ENCODE assay signal across 24 mouse cellular contexts in genomic region chr12:25305764-25306653, GRCm38 (mm10).
DNase-seq lines count a peak whose midpoint lies in the region; ATAC-seq and TF ChIP-seq lines count a peak whose summit lies in the region.
"Had no signal": no experiment of that assay in that cellular context is flagged by ENCODE, and none has a peak within 500 bp of the region (broad histone marks: within the 10 kb centered on the region; RNA-seq: fewer than 3 reads in every experiment).

No protein-coding gene starts in this region.

- no peak overlapping the region for H3K4me2 ChIP-seq in midbrain, embryonic 12.5 days (replicated peaks)
- peak overlapping the region; percentile 26 for H3K4me2 ChIP-seq in CH12.LX (ENCODE audit: insufficient read depth, low read depth, poor library complexity, severe bottlenecking)
- H3K4me2 ChIP-seq: heart, embryonic 13.5 days; limb, embryonic 13.5 days; liver, embryonic 12.5 days had no signal

- dilution Hi-C loops in CH12.LX (cut with MboI; ENCODE audit: extremely low pct_ligation_motif_present, extremely low pct_unique_long_range_greater_than_20kb, low sequenced_read_pairs): no loop called here

- H3K4me1 ChIP-seq in midbrain, embryonic 12.5 days: peaks cover 18% of the 10 kb centered on the region
- peaks cover 22% of the 10 kb centered on the region for H3K4me1 ChIP-seq in midbrain, embryonic 10.5 days
- peaks cover 14 to 74% of the 10 kb centered on the region in 2 experiments for H3K4me1 ChIP-seq in CH12.LX (ENCODE audit: control insufficient read depth in 1 of 2, insufficient read depth in 2 of 2)

- H3K9ac ChIP-seq in midbrain, embryonic 12.5 days (replicated peaks): no peak overlapping the region
- H3K9ac ChIP-seq in CH12.LX (ENCODE audit: insufficient read depth, low read depth): no peak overlapping the region
- H3K9ac ChIP-seq: heart, embryonic 13.5 days; limb, embryonic 13.5 days; liver, embryonic 12.5 days had no signal

- no peaks in the 10 kb centered on the region for H3K27me3 ChIP-seq in midbrain, embryonic 12.5 days
- H3K27me3 ChIP-seq in midbrain, embryonic 10.5 days (ENCODE audit: low read depth, poor library complexity, severe bottlenecking): no peaks in the 10 kb centered on the region
- peaks cover 9% of the 10 kb centered on the region for H3K27me3 ChIP-seq in CH12.LX (replicated peaks)
- H3K27me3 ChIP-seq: heart, embryonic 13.5 days; limb, embryonic 13.5 days; liver, embryonic 12.5 days; Patski had no signal

- DNase-seq in midbrain, embryonic 10.5 days (ENCODE audit: low spot score): no peak
- peak; percentile 82 for DNase-seq in CD4-positive helper T cell, adult 2 months (ENCODE audit: low read depth, low spot score)
- DNase-seq in CH12.LX (ENCODE audit: extremely low read depth): peak; percentile 96
- DNase-seq in natural killer cell, adult 2 months (ENCODE audit: low spot score in 2 of 2): peak; percentile 26 to 43
- DNase-seq in adrenal gland, postnatal 10 days: no peak
- DNase-seq in left cerebral cortex, postnatal 10 days (ENCODE audit: extremely low spot score in 1 of 2, low spot score in 2 of 2): no peak
- DNase-seq: adrenal gland, adult 8-10 months; cerebellum, adult 9-10 months; gastrocnemius, postnatal 10 days; heart, postnatal 14 days; kidney, adult 11 months; kidney, postnatal 4 days; lung, adult 2 months; lung, postnatal 14 days; midbrain, embryonic 14.5 days had no signal

- no peak for TF ChIP-seq POLR2A in CH12.LX (IDR thresholded peaks at IDR 0.05; ENCODE audit: low read depth, low read length)

- 87% methylated on average over 12 of the region's 12 CpGs for WGBS in midbrain, embryonic 12.5 days
- WGBS in midbrain, embryonic 10.5 days: 89% methylated on average over 12 of the region's 12 CpGs

- H3K36me3 ChIP-seq in midbrain, embryonic 12.5 days: no peaks in the 10 kb centered on the region
- no peaks in the 10 kb centered on the region for H3K36me3 ChIP-seq in midbrain, embryonic 10.5 days
- no peaks in the 10 kb centered on the region for H3K36me3 ChIP-seq in CH12.LX (replicated peaks in 1 of 2; ENCODE audit: control insufficient read depth in 1 of 2, insufficient read depth in 1 of 2, low read length in 1 of 2)
- H3K36me3 ChIP-seq: forebrain, embryonic 10.5 days; G1E; heart, embryonic 13.5 days; limb, embryonic 13.5 days; liver, embryonic 12.5 days had no signal

- peak; percentile 6 for TF ChIP-seq RAD21 in CH12.LX (IDR thresholded peaks at IDR 0.05; ENCODE audit: low read depth, low read length)

- peak; percentile 87 for TF ChIP-seq EP300 in CH12.LX (IDR thresholded peaks at IDR 0.05; ENCODE audit: low read length)

- ATAC-seq in midbrain, embryonic 12.5 days (ENCODE audit: low FRiP score, low read depth): no peak
- ATAC-seq: forebrain, embryonic 16.5 days; hindbrain, embryonic 16.5 days; liver, embryonic 12.5 days; Patski had no signal

- in situ Hi-C loops in CH12.LX (cut with MboI; ENCODE audit: low pct_ligation_motif_present, low pct_unique_long_range_greater_than_20kb, low sequenced_read_pairs): loop anchor here (5.0 kb wide), 1 partner anchor 94 kb away; no protein-coding TSS in a partner anchor

- no peaks in the 10 kb centered on the region for H3K79me2 ChIP-seq in CH12.LX (replicated peaks; ENCODE audit: control insufficient read depth, extremely low read depth, insufficient read depth, poor library complexity, severe bottlenecking)

- intact Hi-C loops in left cerebral cortex, postnatal 10 days (cut with DNase I): no loop called here

- H3K4me3 ChIP-seq in midbrain, embryonic 12.5 days: no peak overlapping the region
- no peak overlapping the region for H3K4me3 ChIP-seq in midbrain, embryonic 10.5 days
- no peak overlapping the region for H3K4me3 ChIP-seq in CH12.LX (replicated peaks in 1 of 3; ENCODE audit: low read depth in 2 of 3, low read length in 2 of 3, poor library complexity in 1 of 3)
- H3K4me3 ChIP-seq: forebrain, embryonic 10.5 days; heart, embryonic 13.5 days; limb, embryonic 13.5 days; liver, embryonic 12.5 days had no signal

- H3K27ac ChIP-seq in midbrain, embryonic 12.5 days (replicated peaks): peak overlapping the region; percentile 54; the same call in 1 of the 2 replicates
- no peak overlapping the region for H3K27ac ChIP-seq in midbrain, embryonic 10.5 days (replicated peaks)
- H3K27ac ChIP-seq in CH12.LX (ENCODE audit: insufficient read depth, low read depth): peak overlapping the region; percentile 75
- H3K27ac ChIP-seq: heart, embryonic 13.5 days; limb, embryonic 13.5 days; liver, embryonic 12.5 days had no signal

- no peak for TF ChIP-seq CTCF in CH12.LX (conservative IDR thresholded peaks at IDR 0.05 in 1 of 2, IDR thresholded peaks at IDR 0.05 in 1 of 2; ENCODE audit: low read depth in 2 of 2, low read length in 2 of 2)

- H3K9me3 ChIP-seq in midbrain, embryonic 12.5 days: no peaks in the 10 kb centered on the region
- H3K9me3 ChIP-seq in midbrain, embryonic 10.5 days (replicated peaks): no peaks in the 10 kb centered on the region
- no peaks in the 10 kb centered on the region for H3K9me3 ChIP-seq in CH12.LX (replicated peaks; ENCODE audit: low read length)
- H3K9me3 ChIP-seq: forebrain, embryonic 10.5 days; heart, embryonic 13.5 days; limb, embryonic 13.5 days; liver, embryonic 12.5 days had no signal

TF ChIP-seq in CH12.LX, 34 proteins besides CTCF, POLR2A, EP300 and RAD21:
- TF ChIP-seq ZNF384 (IDR thresholded peaks at IDR 0.05; ENCODE audit: low read depth, low read length) (peak; percentile 98), SMC3 (IDR thresholded peaks at IDR 0.05; ENCODE audit: low read depth, low read length) (peak; percentile 17), ZKSCAN1 (IDR thresholded peaks at IDR 0.05; ENCODE audit: borderline replicate concordance, low read depth, low read length) (no peak), NELFE (IDR thresholded peaks at IDR 0.05; ENCODE audit: low read depth, low read length) (no peak), ZC3H11A (IDR thresholded peaks at IDR 0.05; ENCODE audit: low read depth, low read length) (no peak), USF1 (IDR thresholded peaks at IDR 0.05; ENCODE audit: low read depth, low read length) (no peak), RCOR1 (conservative IDR thresholded peaks at IDR 0.05; ENCODE audit: low read depth, low read length) (peak; percentile 79), CHD1 (IDR thresholded peaks at IDR 0.05; ENCODE audit: low read depth, low read length) (no peak), E2F4 (IDR thresholded peaks at IDR 0.05; ENCODE audit: insufficient replicate concordance, low read depth, low read length) (no peak), MAX (IDR thresholded peaks at IDR 0.05; ENCODE audit: low read length) (0 out of 2 replicates have a peak, but pooled peaks have one; percentile 55), MYC (IDR thresholded peaks at IDR 0.05; ENCODE audit: low read depth, low read length) (peak; percentile 31), CHD2 (IDR thresholded peaks at IDR 0.05; ENCODE audit: low read length) (peak; percentile 56), MXI1 (IDR thresholded peaks at IDR 0.05; ENCODE audit: low read depth, low read length) (no peak), KAT2A (IDR thresholded peaks at IDR 0.05; ENCODE audit: insufficient replicate concordance, low read length) (no peak), USF2 (conservative IDR thresholded peaks at IDR 0.05; ENCODE audit: low read depth, low read length) (no peak), ELF1 (IDR thresholded peaks at IDR 0.05; ENCODE audit: low read depth, low read length) (peak; percentile 49; the same call in 1 of the 2 replicates), SIN3A (IDR thresholded peaks at IDR 0.05; ENCODE audit: low read length) (peak; percentile 49; the same call in 1 of the 2 replicates), IRF4 (IDR thresholded peaks at IDR 0.05; ENCODE audit: low read depth, low read length) (peak; percentile 86), ZMIZ1 (IDR thresholded peaks at IDR 0.05; ENCODE audit: low read depth, low read length) (no peak), POLR2AphosphoS2 (IDR thresholded peaks at IDR 0.05; ENCODE audit: low read depth, low read length) (no peak), GABPA (IDR thresholded peaks at IDR 0.05; ENCODE audit: insufficient replicate concordance, low read depth, low read length) (no peak), MAZ (IDR thresholded peaks at IDR 0.05; ENCODE audit: low read depth, low read length) (0 out of 2 replicates have a peak, but pooled peaks have one; percentile 59), MAFK (IDR thresholded peaks at IDR 0.05; ENCODE audit: insufficient replicate concordance, low read length) (peak; percentile 77), JUND (conservative IDR thresholded peaks at IDR 0.05; ENCODE audit: low read depth, low read length) (peak; percentile 54), TCF12 (IDR thresholded peaks at IDR 0.05; ENCODE audit: low read depth, low read length) (peak; percentile 77), ETS1 (conservative IDR thresholded peaks at IDR 0.05; ENCODE audit: low read depth, low read length) (peak; percentile 87), PAX5 (IDR thresholded peaks at IDR 0.05; ENCODE audit: low read length) (no peak), NRF1 (IDR thresholded peaks at IDR 0.05; ENCODE audit: low read depth, low read length) (no peak), UBTF (IDR thresholded peaks at IDR 0.05; ENCODE audit: low read depth, low read length) (no peak), MEF2A (IDR thresholded peaks at IDR 0.05; ENCODE audit: borderline replicate concordance, low read depth, low read length) (peak; percentile 61), BHLHE40 (IDR thresholded peaks at IDR 0.05; ENCODE audit: low read depth, low read length) (peak; percentile 92), HCFC1 (IDR thresholded peaks at IDR 0.05; ENCODE audit: low read depth, low read length) (0 out of 2 replicates have a peak, but pooled peaks have one; percentile 3), TBP (conservative IDR thresholded peaks at IDR 0.05; ENCODE audit: low read depth, low read length) (no peak), JUN (IDR thresholded peaks at IDR 0.05; ENCODE audit: insufficient read depth, low read depth, low read length) (peak; percentile 41; the same call in 1 of the 2 replicates)

Comparison
In these comparisons a context has a peak if more than half of its experiments do, and no peak if none do; other contexts are left out.
1. DNase-seq: peak in CD4-positive helper T cell, adult 2 months (single experiment), CH12.LX (single experiment) and natural killer cell, adult 2 months (2 of 2); none in midbrain, embryonic 10.5 days (single experiment), adrenal gland, postnatal 10 days (single experiment) and left cerebral cortex, postnatal 10 days (0 of 2).